Mouse (Mus musculus) heart, postnatal 0 days (tissue): ENCODE results near the gene Nbeal2. TPM values are rescaled to one million over a fixed set of nuclear protein-coding genes. Genes with fewer than 3 reads are reported as not detected.
A peak's percentile ranks its signal among the peaks of the same experiment; 100 is the strongest.

Experiments
- ATAC-seq: fragments of 200-750 bp; cut with Nextera tagmentation; 2 replicates; pipeline ENCODE4 v1.8.0; 2017; ENCODE audit warnings: low read depth, moderate number of reproducible peaks, moderate library complexity; ENCODE audit not compliant: insufficient read depth
- DNase-seq: peaks from one replicate; pipeline ENCODE4 v3.0.0-alpha.2; 2016; ENCODE audit warnings: low spot score
- H3K27ac ChIP-seq: fragments of 300-500 bp; sonication (generic); 2 replicates; pipeline ENCODE4 v1.5.1; 2014; ENCODE audit warnings: low read depth, mild to moderate bottlenecking
- H3K27me3 ChIP-seq: fragments of 300-500 bp; sonication (generic); 2 replicates; pipeline ENCODE4 v1.6.1; 2014; ENCODE audit warnings: low read length, mixed read lengths; ENCODE audit not compliant: control insufficient read depth, insufficient read depth
- H3K36me3 ChIP-seq: fragments of 300-500 bp; sonication (generic); replicated peaks from 2 replicates; pipeline ENCODE4 v1.6.1; 2014; ENCODE audit warnings: low read length, mixed read lengths; ENCODE audit not compliant: control insufficient read depth, insufficient read depth
- H3K4me1 ChIP-seq: fragments of 300-500 bp; sonication (generic); 2 replicates; pipeline ENCODE4 v1.6.1; 2014; ENCODE audit warnings: antibody characterized with exemption; ENCODE audit not compliant: control insufficient read depth, insufficient read depth
- H3K4me2 ChIP-seq: fragments of 300-500 bp; sonication (generic); 2 replicates; pipeline ENCODE4 v1.6.1; 2014; ENCODE audit warnings: low read depth, mild to moderate bottlenecking, low read length, moderate library complexity
- H3K4me3 ChIP-seq: fragments of 300-500 bp; sonication (generic); 2 replicates; pipeline ENCODE4 v1.5.1; 2014; ENCODE audit warnings: low read depth, low read length
- H3K9ac ChIP-seq: fragments of 300-500 bp; sonication (generic); replicated peaks from 2 replicates; pipeline ENCODE4 v1.6.1; 2014; ENCODE audit warnings: low read depth, low read length, mixed read lengths
- H3K9me3 ChIP-seq: fragments of 300-500 bp; sonication (generic); replicated peaks from 2 replicates; pipeline ENCODE4 v1.6.1; 2016; ENCODE audit warnings: low read length; ENCODE audit not compliant: control insufficient read depth
- CTCF ChIP-seq: IDR thresholded peaks from 2 replicates; pipeline ENCODE4 v1.5.1; 2016; ENCODE audit warnings: antibody characterized with exemption, control low read depth, low read depth
- EP300 ChIP-seq: IDR thresholded peaks from 2 replicates; pipeline ENCODE4 v1.6.1; 2016; ENCODE audit warnings: antibody characterized with exemption, low read depth
- WGBS: fragments of 180-500 bp; shearing (Covaris S2); extraction: QIAGEN DNeasy Blood & Tissue Kit; methylation state at CpG from one replicate; pipeline ENCODE4 v1.1.7; 2014; 5-methylcytosine and 5-hydroxymethylcytosine counted together
- polyA plus RNA-seq: library from polyadenylated mRNA; unstranded; fragments of >200 nt; fragmentation: Nextera tagmentation; extraction: Ambion mirVana; gene quantifications from 2 replicates; pipeline ENCODE4 v1.2.1, GENCODE M21; 2015
- total RNA-seq: library from RNA; depleted of rRNA; stranded (reverse); fragments of >200 nt; gene quantifications from 2 replicates; pipeline ENCODE4 v1.2.3, GENCODE M21; 2014; ENCODE audit warnings: low replicate concordance

Gene Nbeal2
- total and polyA plus RNA-seq, 2 experiments from 2014 or later = 1.6 to 12.9 TPM

DNA sequence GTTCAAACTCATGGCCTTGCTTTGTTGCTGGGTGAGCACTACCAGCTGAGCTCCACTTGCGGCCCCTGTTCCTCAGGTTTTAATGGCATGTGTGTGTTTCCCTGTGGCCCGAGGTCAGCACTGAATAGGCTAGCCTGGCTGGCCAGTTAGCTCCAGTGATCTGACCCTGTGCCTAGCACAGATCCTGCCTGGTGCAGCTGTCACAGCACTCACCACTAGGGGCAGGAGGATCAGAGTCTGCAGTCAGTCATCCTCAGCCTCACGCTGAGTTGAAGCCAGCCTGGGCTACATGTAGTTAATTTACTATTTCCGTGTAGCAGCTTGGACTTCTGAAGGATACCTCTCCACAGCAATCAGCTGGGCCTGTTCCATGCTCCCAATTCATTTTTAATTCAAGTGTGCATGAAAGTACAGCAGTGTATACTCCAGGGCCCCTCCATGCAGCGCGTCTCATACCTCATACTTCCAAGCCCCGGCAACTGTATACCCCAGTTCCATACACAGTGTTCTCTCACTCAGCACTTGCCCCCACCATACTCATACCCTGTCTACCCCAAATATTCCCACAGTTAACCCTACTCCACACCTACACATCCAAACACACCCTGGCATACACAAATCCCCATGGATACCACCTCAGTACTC lies 18.6 kb upstream of the Nbeal2 start:
- Histone ChIP-seq H3K27ac (peak overlapping the region; percentile 74), H3K4me3 (no peak overlapping the region), H3K4me2 (no peak overlapping the region), H3K4me1 (peaks cover 80% of the 10 kb centered on the region), H3K9ac (no peak overlapping the region), H3K36me3 (no peaks in the 10 kb centered on the region), H3K27me3 (no peaks in the 10 kb centered on the region), H3K9me3 (no peaks in the 10 kb centered on the region)
- DNase-seq (no peak), ATAC-seq (peak; percentile 41; the same call in 1 of the 2 replicates)
- WGBS = 67% methylated on average over 7 of the region's 7 CpGs
- TF ChIP-seq EP300 (no peak), CTCF (peak; percentile 69)

DNA sequence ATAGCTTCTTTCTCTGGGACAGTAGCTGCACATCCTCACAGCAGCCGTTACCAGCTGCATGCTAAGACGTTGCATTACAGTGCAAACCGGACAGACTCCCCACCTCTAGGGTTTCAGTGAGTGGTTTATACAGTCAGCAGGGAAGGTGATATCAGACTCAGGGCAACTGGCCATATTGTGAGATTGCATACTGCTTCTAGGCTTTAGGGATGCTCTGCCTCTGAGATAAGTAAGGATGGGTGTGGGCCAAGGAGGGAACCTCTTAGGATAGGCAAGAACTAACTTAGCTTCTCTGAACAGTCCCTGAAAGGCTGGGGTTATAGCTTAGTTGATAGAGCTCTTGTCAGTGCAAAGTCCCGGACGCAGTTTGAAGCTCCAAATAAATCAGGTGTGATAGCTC lies 15.8 kb upstream of the Nbeal2 start:
- Histone ChIP-seq H3K4me2 (no peak overlapping the region), H3K27ac (peak overlapping the region; percentile 43; the same call in 1 of the 2 replicates), H3K4me1 (peaks cover 84% of the 10 kb centered on the region), H3K9ac (no peak overlapping the region), H3K4me3 (no peak overlapping the region), H3K27me3 (no peaks in the 10 kb centered on the region), H3K36me3 (no peaks in the 10 kb centered on the region), H3K9me3 (no peaks in the 10 kb centered on the region)
- 48% methylated on average over 5 of the region's 5 CpGs for WGBS
- no peak for DNase-seq
- TF ChIP-seq CTCF = no peak
- no peak for TF ChIP-seq EP300
- ATAC-seq = no peak

DNA sequence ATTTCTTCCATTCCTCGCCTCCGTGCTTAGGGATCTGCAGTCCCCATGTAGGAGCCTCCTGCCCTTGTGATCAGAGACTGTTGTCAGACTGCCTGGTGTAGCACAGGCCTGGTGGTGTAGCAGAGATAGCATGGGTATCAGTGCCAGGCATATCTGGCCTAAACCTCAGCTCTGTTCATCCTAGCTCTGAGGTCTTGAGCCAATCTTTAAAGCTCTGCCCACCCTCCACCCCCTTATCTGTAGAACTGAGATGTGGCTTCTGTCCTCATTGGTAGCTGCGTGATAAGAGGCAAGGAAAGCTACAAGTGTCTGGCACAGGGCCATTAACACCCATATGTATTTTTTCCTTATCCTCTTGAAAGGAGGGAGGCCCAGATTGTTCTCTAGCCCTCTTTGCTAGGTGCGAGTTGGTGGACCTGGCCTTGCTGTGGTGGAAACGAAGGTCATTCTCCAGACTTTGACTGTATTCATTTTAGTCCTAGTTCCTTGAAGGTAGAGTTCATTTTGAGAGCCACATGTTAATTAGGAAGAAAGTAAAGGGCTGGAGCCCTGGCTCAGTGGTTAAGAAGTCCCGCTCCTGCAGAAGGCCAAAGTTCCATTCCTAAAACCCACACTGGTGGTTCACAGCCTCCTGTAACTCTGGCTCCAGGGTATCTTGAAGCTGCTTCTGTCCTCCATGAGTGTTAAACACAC lies 14.8 kb upstream of the Nbeal2 start:
- TF ChIP-seq CTCF = no peak
- no peak for TF ChIP-seq EP300
- Histone ChIP-seq H3K27ac (peak overlapping the region; percentile 43), H3K9me3 (no peaks in the 10 kb centered on the region), H3K4me1 (peaks cover 84% of the 10 kb centered on the region), H3K9ac (no peak overlapping the region), H3K27me3 (no peaks in the 10 kb centered on the region), H3K36me3 (no peaks in the 10 kb centered on the region), H3K4me2 (no peak overlapping the region), H3K4me3 (no peak overlapping the region)
- WGBS = 34% methylated on average over 6 of the region's 6 CpGs
- DNase-seq = no peak
- no peak for ATAC-seq

DNA sequence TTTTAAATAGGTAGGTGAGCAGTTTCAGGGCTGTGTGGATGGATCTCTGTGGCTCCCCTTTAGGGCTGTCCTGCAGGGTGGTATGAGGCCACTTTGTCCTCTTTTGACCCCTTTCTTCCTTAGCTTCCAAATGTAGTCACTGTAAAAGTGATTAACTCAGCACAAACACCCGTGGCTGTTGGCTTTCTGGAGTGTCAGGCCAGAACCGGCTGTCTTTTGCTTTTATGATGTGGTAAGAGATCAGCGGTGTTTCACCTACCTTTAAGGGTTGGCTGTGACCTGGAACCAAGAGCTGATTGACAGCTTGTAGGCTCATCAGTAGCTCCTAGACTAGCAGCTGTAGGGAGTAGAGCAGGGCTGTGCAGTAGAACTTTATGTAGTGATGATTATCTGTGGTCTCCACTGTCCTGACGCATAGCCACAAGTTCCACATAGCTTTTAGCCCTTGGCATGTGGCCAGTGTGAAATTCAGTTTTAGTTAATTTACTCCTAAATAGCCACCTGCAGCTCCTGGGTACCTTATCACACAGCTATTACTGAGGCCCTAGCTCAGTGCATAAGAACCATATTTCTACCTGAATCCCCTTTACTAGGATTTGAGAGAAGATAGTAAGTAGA lies 13.4 kb upstream of the Nbeal2 start:
- ATAC-seq (no peak), DNase-seq (no peak)
- Histone ChIP-seq H3K27ac (peak overlapping the region; percentile 77; the same call in 1 of the 2 replicates), H3K4me3 (no peak overlapping the region), H3K27me3 (no peaks in the 10 kb centered on the region), H3K4me1 (peaks cover 71% of the 10 kb centered on the region), H3K36me3 (no peaks in the 10 kb centered on the region), H3K9ac (no peak overlapping the region), H3K4me2 (peak overlapping the region; percentile 3; the same call in 1 of the 2 replicates), H3K9me3 (no peaks in the 10 kb centered on the region)
- no peak for TF ChIP-seq EP300
- no peak for TF ChIP-seq CTCF
- WGBS = 29% methylated on average over 4 of the region's 4 CpGs

DNA sequence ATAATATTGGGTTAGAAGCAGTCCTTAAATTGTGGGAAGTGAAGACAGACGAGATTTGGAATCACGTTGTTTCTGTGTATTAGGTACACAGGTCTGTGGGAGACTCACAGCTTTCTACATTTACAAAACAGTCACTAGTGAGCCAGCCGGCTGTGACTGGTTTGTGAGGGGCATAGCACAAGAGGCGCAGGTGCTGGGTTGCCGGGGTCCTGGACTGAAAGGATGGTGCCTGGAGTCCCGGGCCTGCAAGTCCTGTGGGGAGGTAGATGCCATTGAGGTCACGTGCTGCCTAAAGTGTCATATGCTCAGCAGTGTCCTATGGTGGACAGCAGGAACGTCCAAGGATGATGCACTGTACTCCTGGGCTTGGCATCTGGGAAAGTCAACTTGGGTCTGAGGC lies 12.4 kb upstream of the Nbeal2 start:
- Histone ChIP-seq H3K36me3 (no peaks in the 10 kb centered on the region), H3K4me1 (peaks cover 62% of the 10 kb centered on the region), H3K27ac (peak overlapping the region; percentile 77), H3K27me3 (no peaks in the 10 kb centered on the region), H3K4me3 (no peak overlapping the region), H3K9me3 (no peaks in the 10 kb centered on the region), H3K9ac (no peak overlapping the region), H3K4me2 (peak overlapping the region; percentile 29; the same call in 1 of the 2 replicates)
- peak; percentile 30 for ATAC-seq
- no peak for TF ChIP-seq CTCF
- TF ChIP-seq EP300 = no peak
- 20% methylated on average over 8 of the region's 8 CpGs for WGBS
- no peak for DNase-seq
